Mouse (Mus musculus) C2C12 (cell line): ENCODE results near the gene Irak4. TPM values are rescaled to one million over a fixed set of nuclear protein-coding genes. Genes with fewer than 3 reads are reported as not detected.
A peak's percentile ranks its signal among the peaks of the same experiment; 100 is the strongest.

Experiments used
- H3K27me3 ChIP-seq: one replicate; pipeline ENCODE4 v1.6.1; 2011; ENCODE audit not compliant: control insufficient read depth, insufficient read depth, insufficient read length
- H3K36me3 ChIP-seq: one replicate; pipeline ENCODE4 v1.6.1; 2011; ENCODE audit not compliant: control insufficient read depth, insufficient read depth
- H3K4me3 ChIP-seq: one replicate; pipeline ENCODE4 v1.5.1; 2011; ENCODE audit warnings: mild to moderate bottlenecking, control low read depth; ENCODE audit not compliant: poor library complexity, insufficient read depth, severe bottlenecking
- H3K79me2 ChIP-seq: one replicate; pipeline ENCODE4 v1.6.1; 2011; ENCODE audit not compliant: control insufficient read depth, insufficient read depth
- H3K79me3 ChIP-seq: one replicate; pipeline ENCODE4 v1.6.1; 2011; ENCODE audit warnings: low read depth, control low read depth
- H3ac ChIP-seq: one replicate; pipeline ENCODE3; 2011; ENCODE audit warnings: low read depth; ENCODE audit not compliant: control insufficient read depth, insufficient read length
- CEBPB ChIP-seq: IDR thresholded peaks from one replicate; pipeline ENCODE4 v1.6.1; 2011; ENCODE audit warnings: low read depth, mild to moderate bottlenecking, control low read depth, moderate library complexity
- CTCF ChIP-seq: IDR thresholded peaks from one replicate; pipeline ENCODE4 v1.5.1; 2011; ENCODE audit not compliant: control insufficient read depth, insufficient read depth, insufficient read length
- FOSL1 ChIP-seq: IDR thresholded peaks from one replicate; pipeline ENCODE4 v1.8.0; 2011; ENCODE audit warnings: mild to moderate bottlenecking, low read length; ENCODE audit not compliant: poor library complexity, insufficient read depth, severe bottlenecking
- MAX ChIP-seq: IDR thresholded peaks from one replicate; pipeline ENCODE4 v1.6.1; 2011; ENCODE audit warnings: mild to moderate bottlenecking, control low read depth
- MYOD1 ChIP-seq: IDR thresholded peaks from one replicate; pipeline ENCODE4 v1.6.1; 2011; ENCODE audit warnings: low read depth; ENCODE audit not compliant: control insufficient read depth, insufficient read length
- MYOG ChIP-seq: IDR thresholded peaks from one replicate; pipeline ENCODE4 v1.6.1; 2011; ENCODE audit not compliant: control insufficient read depth, insufficient read length; ENCODE audit errors: extremely low read depth
- USF1 ChIP-seq: IDR thresholded peaks from one replicate; pipeline ENCODE4 v1.6.1; 2011; ENCODE audit warnings: low read depth, mild to moderate bottlenecking, control low read depth, moderate library complexity
- polyA plus RNA-seq: library from polyadenylated mRNA; unstranded; fragments of >200 nt; fragmentation: generic; extraction: Trizol; gene quantifications from one replicate; pipeline ENCODE4 v1.2.1, GENCODE M21; 2012; ENCODE audit warnings: missing spikeins

Gene Irak4
- polyA plus RNA-seq, 1 experiment: 5.1 TPM

- no peak overlapping the region for H3ac ChIP-seq
- H3K79me3 ChIP-seq: no peaks in the 10 kb centered on the region
- H3K4me3 ChIP-seq: no peak overlapping the region
- H3K36me3 ChIP-seq: no peaks in the 10 kb centered on the region
- H3K79me2 ChIP-seq: no peaks in the 10 kb centered on the region
- TF ChIP-seq USF1 (no peak), CTCF (no peak), MYOG (no peak), CEBPB (no peak), MYOD1 (no peak), MAX (no peak)
- H3K27me3 ChIP-seq: peaks cover 17% of the 10 kb centered on the region
These were observed 25.4 kb upstream of the Irak4 start for GRCm38 (mm10) chr15:94517913-94518491.

GRCm38 (mm10) chr15:94520205-94520900 lies 23.1 kb upstream of the Irak4 start:
- peaks cover 9% of the 10 kb centered on the region for H3K27me3 ChIP-seq
- no peaks in the 10 kb centered on the region for H3K79me2 ChIP-seq
- H3K4me3 ChIP-seq: no peak overlapping the region
- H3ac ChIP-seq: no peak overlapping the region
- H3K79me3 ChIP-seq: no peaks in the 10 kb centered on the region
- peaks cover 3% of the 10 kb centered on the region for H3K36me3 ChIP-seq
- no peak for TF ChIP-seq MYOG
- TF ChIP-seq CTCF: peak; percentile 26
- no peak for TF ChIP-seq MAX
- TF ChIP-seq CEBPB: no peak
- TF ChIP-seq USF1: no peak
- TF ChIP-seq MYOD1: no peak
- TF ChIP-seq FOSL1: no peak

- no peak overlapping the region for H3ac ChIP-seq
- TF ChIP-seq CEBPB: no peak
- no peak for TF ChIP-seq USF1
- TF ChIP-seq MYOD1: no peak
- no peak for TF ChIP-seq FOSL1
- no peak for TF ChIP-seq MYOG
- TF ChIP-seq MAX: no peak
- TF ChIP-seq CTCF: no peak
- H3K27me3 ChIP-seq: peaks cover 4% of the 10 kb centered on the region
- no peak overlapping the region for H3K4me3 ChIP-seq
- no peaks in the 10 kb centered on the region for H3K79me3 ChIP-seq
- H3K36me3 ChIP-seq: peaks cover 6% of the 10 kb centered on the region
- no peaks in the 10 kb centered on the region for H3K79me2 ChIP-seq
These were observed 22.5 kb upstream of the Irak4 start for GRCm38 (mm10) chr15:94520959-94521358.

- TF ChIP-seq MYOG (no peak), FOSL1 (no peak), USF1 (no peak), CTCF (no peak), CEBPB (no peak), MYOD1 (no peak)
- Histone ChIP-seq H3K4me3 (no peak overlapping the region), H3K79me2 (no peaks in the 10 kb centered on the region), H3K79me3 (no peaks in the 10 kb centered on the region), H3K36me3 (peaks cover 18% of the 10 kb centered on the region), H3K27me3 (peaks cover 4% of the 10 kb centered on the region), H3ac (no peak overlapping the region)
These were observed 20.2 kb upstream of the Irak4 start for GRCm38 (mm10) chr15:94523251-94523650.

GRCm38 (mm10) chr15:94524956-94525355 lies 18.5 kb upstream of the Irak4 start:
- H3K79me3 ChIP-seq: no peaks in the 10 kb centered on the region
- no peaks in the 10 kb centered on the region for H3K27me3 ChIP-seq
- TF ChIP-seq CTCF (no peak), USF1 (peak; percentile 5)
- H3ac ChIP-seq: no peak overlapping the region
- no peak overlapping the region for H3K4me3 ChIP-seq
- no peaks in the 10 kb centered on the region for H3K79me2 ChIP-seq
- H3K36me3 ChIP-seq: peaks cover 35% of the 10 kb centered on the region

GRCm38 (mm10) chr15:94530519-94530918 lies 12.9 kb upstream of the Irak4 start:
- no peak overlapping the region for H3K4me3 ChIP-seq

More at GRCm38 (mm10) chr15:94530519-94530918, 12.9 kb upstream of the Irak4 start:
- Histone ChIP-seq H3K79me3 (no peaks in the 10 kb centered on the region), H3K36me3 (peaks cover 56% of the 10 kb centered on the region), H3K27me3 (no peaks in the 10 kb centered on the region), H3ac (no peak overlapping the region), H3K79me2 (no peaks in the 10 kb centered on the region)
- TF ChIP-seq USF1: no peak
- TF ChIP-seq MYOD1: no peak
- no peak for TF ChIP-seq FOSL1
- TF ChIP-seq MYOG: no peak
- no peak for TF ChIP-seq CTCF
